16 mouse cellular contexts compared by ENCODE assay signal in the genomic region with DNA sequence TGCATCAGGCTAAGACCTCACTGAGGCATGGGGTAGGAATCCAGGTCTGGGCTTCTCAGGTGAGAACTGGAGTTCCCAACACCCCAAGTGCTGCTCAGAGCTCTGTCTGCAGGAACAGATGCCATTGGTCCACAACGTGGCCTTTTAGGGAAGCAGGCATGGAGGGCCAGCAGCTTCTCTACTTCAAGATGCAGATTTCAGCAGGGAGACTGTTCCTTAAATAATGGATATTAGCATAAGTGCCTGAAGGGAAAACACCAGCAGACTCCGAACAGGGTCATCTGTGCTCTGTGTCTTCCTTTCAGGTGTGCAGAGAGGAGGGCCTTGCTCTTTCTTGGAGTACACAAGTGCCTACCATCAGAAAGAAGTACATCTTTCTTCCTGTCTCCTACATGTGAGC.
"Had no signal": no experiment of that assay in that cellular context is flagged by ENCODE, and none has a peak within 500 bp of the region (broad histone marks: within the 10 kb centered on the region; RNA-seq: fewer than 3 reads in every experiment).

No protein-coding gene starts in this region.

- H3K9ac ChIP-seq: neural tube, embryonic 13.5 days; neural tube, embryonic 15.5 days; stomach, embryonic 15.5 days had no signal

- H3K9me3 ChIP-seq: neural tube, embryonic 13.5 days; neural tube, embryonic 15.5 days; stomach, embryonic 15.5 days had no signal

- H3K4me1 ChIP-seq: neural tube, embryonic 13.5 days; neural tube, embryonic 15.5 days; stomach, embryonic 15.5 days had no signal

- DNase-seq: retina, postnatal 1 day; right cerebral cortex, adult 18-20 months; right cerebral cortex, postnatal 14 days; right cerebral cortex, postnatal 25 days; right cerebral cortex, postnatal 4 days; spleen, adult 18-20 months; thymus, adult 18-20 months; thymus, adult 2 months; thymus, postnatal 14 days; thymus, postnatal 25 days; thymus, postnatal 36 days; thymus, postnatal 4 days had no signal

- H3K4me3 ChIP-seq: neural tube, embryonic 13.5 days; neural tube, embryonic 15.5 days; stomach, embryonic 15.5 days had no signal

- H3K27ac ChIP-seq: neural tube, embryonic 13.5 days; neural tube, embryonic 15.5 days; stomach, embryonic 15.5 days; stomach, postnatal 0 days had no signal

- H3K36me3 ChIP-seq: stomach, embryonic 15.5 days had no signal

- H3K27me3 ChIP-seq: neural tube, embryonic 13.5 days; neural tube, embryonic 15.5 days; stomach, embryonic 15.5 days had no signal

- H3K4me2 ChIP-seq: neural tube, embryonic 13.5 days; neural tube, embryonic 15.5 days; stomach, embryonic 15.5 days had no signal
